Mouse (Mus musculus) urinary bladder, postnatal 36 days (tissue): ENCODE data around the gene Auts2.
A peak's percentile ranks its signal among the peaks of the same experiment; 100 is the strongest.

ENCODE experiments used
- DNase-seq, 2 experiments: peaks; one replicate each; pipeline ENCODE4 v3.0.0; 2022; ENCODE audit warnings: low spot score in 2 of 2, mixed read lengths in 1 of 2

Auts2 gene

DNA sequence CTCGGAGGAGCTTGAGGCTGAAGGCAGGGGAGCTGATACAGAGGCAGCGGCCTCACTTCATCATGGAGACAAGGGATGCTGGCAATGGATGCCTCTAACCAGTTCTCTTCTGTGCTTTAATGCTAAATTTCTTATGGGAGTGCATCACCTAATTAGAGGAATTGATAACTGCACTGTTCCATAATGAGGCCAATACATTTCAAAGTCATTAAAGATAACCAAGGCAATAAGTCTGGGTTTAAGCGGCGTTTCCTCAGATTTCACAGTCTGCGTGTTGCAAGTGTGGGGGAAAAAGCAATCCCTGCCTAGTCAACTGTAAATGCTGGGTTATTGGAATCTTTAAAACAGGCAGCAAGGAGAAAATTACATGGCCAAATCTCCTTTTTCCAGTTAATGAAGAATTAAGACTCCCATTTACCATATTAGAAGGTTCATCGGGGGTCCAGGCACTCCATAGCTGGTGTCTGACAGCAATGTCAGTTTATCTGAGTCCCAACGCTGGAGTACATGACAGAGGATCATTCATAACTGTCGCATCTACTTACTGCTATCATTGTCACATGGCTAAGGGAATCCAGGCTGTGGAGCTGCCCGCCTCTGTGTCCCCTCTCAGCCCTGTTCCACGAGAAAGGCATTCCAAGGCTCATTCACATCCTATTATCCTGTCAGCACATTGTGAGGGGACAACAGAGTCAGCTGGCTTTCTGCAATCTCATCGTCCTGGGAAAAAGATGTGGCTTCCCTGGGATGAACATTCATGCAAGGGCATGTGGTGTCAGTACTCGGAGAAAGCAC is 623.0 kb downstream of the Auts2 start:
- no peak for DNase-seq

DNA sequence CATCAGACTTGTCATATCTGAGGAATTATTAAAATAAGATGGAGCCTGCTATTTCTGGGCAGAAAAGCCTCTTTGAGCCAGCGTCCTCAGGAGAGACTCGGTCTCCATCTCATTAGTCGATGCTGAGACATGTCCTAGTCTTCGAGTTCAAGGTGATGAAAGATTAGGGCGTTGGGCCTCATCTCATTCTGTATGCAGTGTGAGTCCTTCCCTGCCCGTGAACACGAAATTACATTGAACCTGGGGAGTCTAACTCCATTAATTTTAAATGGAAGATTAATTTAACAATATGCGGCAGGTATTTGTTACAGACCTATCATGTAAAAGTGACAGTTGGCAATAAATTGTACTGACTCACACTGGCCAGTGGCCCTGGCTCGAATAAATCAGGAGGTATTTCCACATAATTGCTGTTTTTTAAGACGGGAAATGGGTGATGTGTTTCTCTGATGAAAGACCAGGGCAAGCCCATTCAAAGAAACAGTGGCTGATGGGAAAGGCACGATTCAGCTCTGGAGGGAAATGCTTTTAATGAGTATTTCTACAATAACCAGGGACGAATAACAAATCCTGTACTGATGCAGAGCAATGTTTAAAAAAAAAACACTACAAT is 626.2 kb downstream of the Auts2 start:
- DNase-seq, result peak in 1 of 2 experiments; percentile 16

DNA sequence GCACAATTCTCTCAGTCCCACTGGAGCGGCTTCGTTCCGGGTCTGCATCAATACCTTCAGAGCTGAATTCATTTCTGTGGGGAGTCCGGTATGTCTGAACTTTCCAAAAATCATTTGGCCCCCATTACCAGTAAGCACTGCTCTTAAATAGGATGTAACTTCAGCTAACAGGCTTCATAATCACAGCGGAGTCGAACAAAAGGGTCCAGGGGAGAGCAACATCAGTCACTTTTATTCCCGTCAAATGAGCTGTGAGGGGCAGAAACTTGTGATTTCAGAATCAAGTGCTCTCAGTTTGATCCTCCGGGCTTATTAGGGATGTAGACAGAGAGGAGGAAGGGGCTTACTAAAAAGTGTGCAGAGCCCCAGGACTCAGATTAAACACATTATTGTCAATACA is 629.6 kb downstream of the Auts2 start:
- no peak for DNase-seq

DNA sequence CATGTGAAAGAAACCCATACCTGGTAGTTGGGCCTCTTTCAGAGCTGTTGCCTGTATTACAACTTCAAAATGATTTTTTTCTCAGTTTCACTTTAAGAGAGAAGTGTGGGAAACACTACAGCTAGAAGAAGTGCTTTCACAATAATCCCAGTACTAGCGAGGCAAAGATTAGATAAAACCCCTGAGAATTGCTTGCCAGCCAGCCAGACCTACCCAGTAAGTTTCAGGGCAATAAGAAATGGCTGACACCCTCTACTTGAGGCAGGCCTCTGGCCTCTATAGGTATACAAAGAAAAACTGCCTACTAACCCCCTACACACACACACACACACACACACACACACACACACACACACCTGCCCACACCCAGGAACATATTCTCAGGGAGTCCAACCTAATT is 630.2 kb downstream of the Auts2 start:
- no peak for DNase-seq

DNA sequence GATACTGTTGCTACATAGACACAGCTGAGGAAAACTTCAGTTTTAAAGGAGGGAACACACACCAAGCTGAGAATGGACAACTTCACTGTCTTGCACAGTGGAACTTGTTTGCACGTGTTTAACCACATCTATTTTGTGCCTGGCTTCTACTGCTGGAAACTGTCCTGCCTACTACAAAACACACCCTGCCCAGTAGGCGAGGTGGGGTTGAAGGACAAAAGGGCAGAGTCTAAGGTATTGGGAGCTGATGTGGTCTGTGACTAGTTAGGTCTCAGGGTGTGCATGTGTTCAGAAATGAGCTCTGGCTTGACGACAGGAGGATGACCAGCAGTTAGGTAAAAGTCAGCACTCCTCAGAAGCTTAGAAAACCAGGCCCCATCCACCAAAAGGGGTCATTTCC is 636.8 kb downstream of the Auts2 start:
- no peak for DNase-seq

DNA sequence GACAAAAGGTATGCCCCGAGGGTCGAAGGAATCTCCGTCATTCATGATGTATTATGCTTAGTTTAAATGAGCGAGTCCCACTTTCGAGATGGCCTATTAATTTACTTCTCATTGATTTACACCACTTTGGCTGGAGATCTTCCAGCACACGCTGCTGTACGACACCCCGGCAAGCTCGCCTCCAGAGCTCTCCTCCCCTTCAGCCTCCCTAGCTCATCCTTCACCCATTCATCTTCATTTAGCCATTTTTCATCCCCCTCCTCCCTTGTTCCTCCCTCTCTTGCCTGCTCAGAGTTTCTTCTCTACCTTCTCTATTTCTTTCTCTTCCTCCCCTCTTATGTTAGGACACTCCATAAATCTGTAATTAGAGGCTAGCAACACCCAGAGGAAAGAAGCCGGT is 638.7 kb downstream of the Auts2 start:
- no peak for DNase-seq

DNA sequence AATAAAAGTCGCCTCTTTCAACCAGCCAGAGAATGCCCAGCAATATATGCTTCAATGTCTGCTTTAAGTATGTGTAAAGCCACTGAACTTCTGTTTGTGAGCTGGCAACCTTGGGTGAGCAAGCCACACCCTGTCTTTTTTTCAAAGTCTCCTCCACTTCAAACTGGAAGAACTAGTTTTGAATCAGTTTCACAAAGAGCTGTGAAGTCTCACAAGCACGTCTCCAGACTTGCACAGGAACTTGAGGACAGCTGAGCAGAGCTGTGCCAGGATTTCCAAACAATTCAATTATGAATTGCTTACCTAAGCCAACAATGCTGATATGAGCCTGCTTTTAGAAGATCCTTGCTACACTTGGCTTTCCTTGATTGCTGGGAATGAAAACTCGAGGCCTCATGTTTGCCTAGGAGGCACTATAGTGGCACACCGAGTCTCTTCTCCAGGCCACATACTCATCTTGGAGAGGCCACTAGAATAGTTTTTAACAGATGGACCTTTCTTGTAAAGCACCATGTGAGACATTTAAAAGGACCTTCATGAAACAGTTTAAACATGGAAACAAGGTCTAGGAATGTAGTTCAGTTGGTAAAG is 645.0 kb downstream of the Auts2 start:
- DNase-seq, result peak; percentile 6 to 13

DNA sequence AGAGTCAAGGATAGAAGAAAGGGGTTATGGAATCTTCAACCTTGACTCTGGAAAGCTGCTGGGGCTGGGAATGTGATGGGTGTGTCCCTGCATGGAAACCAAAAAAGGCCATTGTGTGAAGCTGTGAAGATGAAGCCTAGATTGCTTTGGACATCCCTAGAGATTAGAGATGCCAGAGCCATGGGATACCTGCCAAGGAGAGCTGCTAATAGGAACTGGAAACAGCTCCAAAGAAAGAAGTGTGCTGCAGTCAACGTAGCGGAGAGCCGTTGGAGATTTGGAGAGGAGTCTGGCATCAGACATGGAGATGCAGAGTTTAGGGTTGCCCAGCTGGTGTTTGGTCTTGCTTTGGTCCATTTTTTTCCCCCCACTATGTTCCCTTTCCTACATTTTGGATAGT is 656.5 kb downstream of the Auts2 start:
- DNase-seq, result no peak

DNA sequence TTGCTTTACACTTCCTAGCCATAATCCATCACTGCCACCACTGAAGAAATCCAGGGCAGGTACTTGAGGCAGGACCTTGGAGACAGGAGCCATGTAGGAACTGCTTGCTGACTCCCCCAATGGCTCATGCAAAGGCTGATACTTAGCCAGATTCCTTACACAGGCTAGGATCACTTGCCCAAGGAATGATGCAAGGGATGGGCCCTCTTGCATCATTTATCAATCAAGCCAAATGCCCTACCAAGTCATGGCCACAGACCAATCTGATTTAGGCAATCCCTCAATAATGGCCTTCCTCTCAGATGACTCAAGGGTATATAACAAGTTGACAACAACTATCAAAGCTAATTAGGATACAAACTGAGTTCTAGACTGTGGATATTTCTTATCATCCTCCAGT is 666.6 kb downstream of the Auts2 start:
- peak in 1 of 2 experiments; percentile 33 for DNase-seq

DNA sequence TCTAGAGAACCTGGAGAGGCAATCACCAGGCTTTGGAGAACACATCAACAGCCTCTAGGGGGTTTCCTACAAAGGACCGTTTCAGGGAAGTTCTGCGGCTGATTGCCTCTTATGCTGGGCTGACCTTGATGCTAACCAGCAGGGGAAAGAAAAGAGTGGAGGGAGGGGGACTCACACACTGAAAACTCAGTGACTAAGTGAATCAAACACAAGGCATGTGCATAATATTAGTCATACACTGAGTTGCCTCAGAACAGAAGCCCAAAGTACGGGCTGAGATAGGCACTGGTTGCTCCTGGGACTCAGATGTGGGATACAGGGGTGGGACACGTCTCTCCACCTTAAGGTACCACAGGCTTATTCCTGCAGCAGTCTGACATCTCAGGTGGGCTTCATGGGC is 667.2 kb downstream of the Auts2 start:
- no peak for DNase-seq

DNA sequence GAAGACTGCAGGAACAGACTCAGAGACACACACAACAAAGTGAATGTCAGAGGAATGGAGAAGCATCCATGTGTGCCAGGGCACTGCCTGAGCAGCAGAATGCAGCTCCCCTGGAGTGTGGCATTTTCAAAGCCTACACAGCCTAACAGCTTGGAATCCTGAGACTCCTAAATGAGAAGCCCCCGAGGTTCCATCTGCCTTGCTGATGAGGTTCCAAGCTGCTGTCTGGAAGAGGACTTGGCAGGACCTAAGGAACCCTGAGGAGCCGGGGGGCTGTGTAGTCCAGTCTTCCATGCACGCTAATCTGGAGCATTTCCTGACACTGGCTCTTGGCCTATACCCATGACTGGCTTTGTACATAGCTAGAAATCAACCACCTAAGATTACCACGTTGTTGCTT is 670.0 kb downstream of the Auts2 start:
- no peak for DNase-seq

DNA sequence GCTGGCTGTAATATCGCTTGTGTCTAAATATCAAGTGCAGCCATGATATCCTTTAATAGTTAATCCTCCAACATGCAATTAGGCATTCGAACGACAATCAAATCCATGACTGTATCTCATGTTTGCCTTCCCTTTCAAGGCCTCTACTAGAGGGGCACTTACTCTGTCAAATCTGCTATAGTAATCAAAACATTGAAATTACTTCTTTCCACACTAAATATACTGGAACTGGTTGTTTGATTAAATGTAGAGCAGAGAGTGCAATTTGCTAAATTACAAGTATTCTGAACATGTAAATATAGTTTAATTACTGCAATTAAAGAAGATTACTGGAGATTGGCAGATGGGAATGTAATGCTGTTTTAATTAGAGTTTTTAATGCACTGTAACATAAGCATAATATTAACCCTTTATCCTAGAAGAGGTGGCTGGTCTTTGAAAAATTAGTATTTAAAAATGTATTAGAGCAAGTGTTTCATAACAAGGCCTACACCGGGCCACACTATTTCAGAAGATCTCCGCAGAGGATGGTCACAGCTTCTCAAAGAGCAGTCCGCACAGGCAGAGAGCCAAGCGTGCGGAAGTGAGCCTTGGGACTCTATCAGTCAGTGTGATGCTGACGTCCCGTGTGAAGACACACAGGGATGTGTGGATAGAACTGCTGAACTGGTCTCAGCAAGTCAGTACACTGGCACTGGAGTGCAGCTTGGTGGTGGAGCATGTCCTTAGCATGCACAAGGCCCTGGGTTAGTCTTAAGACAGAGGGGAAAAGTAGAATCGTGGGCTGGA is 673.2 kb downstream of the Auts2 start:
- no peak for DNase-seq

DNA sequence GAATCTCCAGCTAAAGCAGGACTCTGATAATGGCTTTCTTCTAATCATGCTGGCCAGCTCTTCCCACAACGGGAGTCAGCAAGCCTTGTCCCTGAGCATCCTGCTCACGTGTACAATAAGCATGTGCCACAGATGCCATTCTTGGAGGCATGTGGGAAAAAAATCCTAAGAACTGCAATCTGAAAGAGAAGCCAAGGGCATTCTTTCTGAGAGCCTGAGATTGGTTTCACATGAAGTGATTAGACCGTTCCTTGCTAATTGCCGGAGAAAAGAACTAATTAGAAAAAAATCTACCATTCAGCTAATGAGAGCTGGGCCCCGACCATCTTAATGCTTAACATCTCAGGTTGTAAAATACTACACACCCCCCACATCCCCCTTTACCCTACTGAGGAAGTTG is 677.9 kb downstream of the Auts2 start:
- no peak for DNase-seq

DNA sequence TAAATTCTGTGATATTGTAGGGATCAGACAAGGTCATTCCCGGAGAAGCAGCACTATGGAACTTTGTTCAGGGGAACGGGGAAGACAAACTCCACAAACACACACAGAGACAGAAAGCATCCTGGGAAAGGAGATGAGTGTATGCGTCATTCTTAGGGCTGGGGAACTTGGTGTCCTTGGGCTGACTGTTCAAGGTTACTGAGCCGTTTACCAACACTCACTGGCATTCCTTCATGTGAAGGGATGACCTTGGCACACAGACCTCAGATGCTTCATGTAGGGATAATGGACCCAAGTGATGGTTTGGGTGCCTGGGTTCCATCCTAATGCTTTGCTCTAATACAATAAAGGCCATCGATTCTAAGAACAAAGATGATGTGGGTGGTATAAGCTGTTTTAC is 685.2 kb downstream of the Auts2 start:
- DNase-seq, result no peak

DNA sequence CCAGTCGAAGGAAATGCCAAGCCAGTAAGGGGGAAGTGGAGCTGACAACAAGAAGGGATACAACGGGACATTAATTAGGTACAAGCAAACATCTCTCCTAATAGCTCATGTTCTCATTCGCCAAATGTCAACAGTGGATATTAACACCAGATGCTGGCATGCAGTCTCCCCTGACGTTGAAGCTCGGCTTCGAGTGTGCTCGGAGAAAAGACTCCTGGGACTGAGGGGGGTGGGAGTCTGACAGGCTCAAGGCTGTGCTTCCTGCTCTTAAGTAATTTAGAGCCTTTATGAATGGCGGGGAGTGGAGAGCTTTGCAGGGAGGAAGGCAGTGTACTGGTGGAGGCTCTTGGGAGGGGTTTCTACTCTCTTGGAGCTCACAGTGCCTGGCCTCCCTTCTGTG is 687.8 kb downstream of the Auts2 start:
- peak in 1 of 2 experiments; percentile 8 for DNase-seq

DNA sequence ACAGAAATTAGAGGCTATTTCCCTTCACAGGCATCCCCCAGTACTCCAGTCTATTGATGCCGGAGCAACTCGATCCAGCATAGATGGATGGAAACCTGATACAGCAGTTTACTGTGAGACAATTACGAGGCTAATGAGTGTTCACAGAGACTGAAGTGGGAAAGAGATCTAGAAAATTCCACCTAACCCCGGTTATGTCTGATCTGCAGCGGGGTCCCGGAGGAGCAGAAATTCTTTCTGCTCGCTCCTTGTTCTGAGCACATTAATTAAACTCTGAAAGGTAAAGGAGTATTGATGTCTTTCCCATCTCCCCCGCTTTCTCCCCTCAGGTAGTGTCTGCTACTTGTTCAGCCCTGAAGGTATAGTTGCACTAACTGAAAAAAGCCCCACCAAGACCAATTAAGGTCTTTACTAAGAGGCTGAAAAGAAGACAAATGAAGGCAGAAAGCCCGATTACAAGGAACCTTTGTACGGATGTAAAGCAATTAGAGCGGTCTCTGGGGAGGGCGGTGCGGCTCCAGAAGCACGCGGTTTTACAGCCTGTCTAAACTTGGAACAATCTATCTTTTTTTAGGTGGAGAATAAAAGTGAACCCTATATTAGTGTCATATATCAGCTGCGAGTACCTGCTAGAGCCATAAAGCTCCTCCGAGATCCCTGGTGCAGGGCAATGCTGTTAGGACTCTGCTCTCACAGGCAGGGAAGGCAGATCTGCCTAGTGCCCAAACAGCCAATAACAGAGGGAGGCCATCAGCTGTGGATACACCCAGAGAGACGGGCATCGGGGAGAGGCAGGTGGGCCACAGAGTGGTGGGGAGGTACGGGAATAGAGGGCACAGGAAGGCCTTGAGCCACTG is 691.3 kb downstream of the Auts2 start:
- no peak for DNase-seq

DNA sequence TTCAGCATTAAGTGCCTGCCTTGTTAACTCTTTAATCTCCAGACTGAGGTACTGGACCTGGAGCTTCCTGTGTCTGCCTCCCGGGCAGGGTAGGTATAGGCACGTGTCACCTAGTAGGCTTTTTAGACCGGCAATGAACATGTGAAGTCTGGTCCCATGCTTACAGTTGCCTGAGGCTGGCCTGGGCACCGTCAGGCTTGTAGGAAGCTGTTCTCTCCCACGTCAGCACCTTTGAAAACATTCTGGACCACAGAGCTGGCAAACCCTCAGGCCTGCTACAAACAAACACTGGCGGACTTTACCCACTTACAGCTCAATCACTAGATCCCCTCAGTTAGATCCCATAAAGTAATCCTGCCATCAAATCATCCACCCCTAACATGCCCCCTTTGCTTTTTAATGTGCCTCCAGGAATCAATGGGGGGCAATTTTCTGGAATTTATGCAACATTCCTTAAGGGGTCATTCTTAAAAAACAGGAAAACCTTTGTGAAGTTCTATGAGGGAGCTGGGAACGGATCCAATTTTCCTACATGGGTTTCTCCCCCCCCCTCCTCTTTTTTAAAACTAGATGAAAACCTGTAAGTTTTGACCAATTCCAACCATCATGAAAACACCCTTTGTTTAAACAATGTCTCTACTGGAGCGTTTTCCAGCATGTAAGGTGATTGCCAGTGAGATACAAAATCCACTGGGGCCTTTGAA is 692.4 kb downstream of the Auts2 start:
- no peak for DNase-seq

DNA sequence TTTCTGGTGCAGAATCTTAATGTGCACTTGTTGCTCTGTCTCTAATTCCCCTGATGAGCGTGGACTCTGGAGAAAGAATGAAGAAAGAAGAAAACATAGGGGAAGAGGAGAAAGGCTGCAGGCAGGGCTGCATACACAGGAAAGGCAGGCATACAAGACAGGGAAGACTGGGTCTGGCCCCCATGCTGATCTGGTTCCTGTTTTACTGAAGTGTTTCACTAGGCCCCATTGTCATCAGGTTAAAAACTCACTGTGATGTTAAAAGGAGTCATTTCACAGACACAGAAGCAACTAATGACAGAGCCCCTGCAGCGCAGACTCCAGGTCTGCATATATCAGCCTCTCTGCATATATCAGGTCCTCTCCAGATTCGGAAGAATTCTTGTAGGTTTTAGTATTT is 693.5 kb downstream of the Auts2 start:
- DNase-seq, result no peak

DNA sequence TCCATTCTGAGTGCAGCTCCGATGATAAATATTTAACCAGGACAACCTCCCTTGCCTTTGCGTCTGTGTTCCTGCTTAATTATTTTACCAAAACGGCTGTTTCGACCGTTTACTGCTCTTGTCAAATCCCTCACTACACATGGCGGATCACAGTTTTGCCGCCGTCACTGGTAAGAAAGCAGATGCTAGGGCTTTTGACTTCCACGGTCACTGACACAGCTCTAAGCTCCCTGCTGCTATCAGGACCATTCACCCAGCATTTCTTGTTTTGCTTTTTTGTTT is 698.7 kb downstream of the Auts2 start:
- DNase-seq, result no peak

DNA sequence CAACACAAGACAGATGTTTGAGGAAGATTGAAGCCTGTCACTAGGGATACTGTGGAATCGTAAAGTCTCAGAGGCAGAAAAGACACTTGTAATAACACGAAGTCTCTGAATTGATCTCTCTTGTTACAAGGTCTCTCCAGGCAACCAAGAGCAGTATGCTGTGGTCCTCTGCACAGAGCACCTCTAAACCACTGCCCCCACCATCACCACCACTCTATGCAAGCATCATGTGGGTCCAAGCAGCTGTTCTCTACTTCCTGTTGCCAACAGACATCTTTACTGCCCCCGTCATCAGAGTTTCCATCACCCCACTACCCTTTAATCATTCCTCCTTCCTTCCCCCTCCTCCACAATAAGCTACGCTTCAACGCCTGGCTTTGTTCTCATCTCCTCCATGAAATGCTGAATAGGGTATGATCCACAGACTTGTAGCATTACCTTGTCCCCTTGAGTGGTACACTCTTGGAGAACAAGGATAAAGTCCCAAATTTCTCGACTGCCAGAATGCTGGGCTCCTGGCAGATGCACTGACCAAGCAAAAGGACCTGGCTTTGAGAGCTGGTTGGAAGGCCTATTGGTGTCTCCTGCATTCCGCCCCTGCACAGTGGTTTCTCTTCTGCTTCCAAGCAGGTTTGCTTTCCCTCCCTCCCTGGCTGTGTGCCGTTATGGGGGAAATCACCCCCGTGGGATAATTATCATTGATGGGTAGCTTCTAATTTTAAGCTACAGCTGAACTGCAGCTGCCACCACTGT is 699.2 kb downstream of the Auts2 start:
- no peak for DNase-seq
